Mouse (Mus musculus) CD4-positive, CD25-positive, alpha-beta regulatory T cell, adult 4 months (primary cell): ENCODE data around the gene Nhsl2. TPM values are rescaled to one million over a fixed set of nuclear protein-coding genes. Genes with fewer than 3 reads are reported as not detected.
A peak's percentile ranks its signal among the peaks of the same experiment; 100 is the strongest.

Experiments used
- ATAC-seq: one replicate; pipeline ENCODE4 v1.8.0; 2017
- polyA plus RNA-seq, 2 experiments: library from polyadenylated mRNA; unstranded; fragments of 100-300 nt; shearing (Covaris generic); gene quantifications; one replicate each; pipeline ENCODE4 v1.2.1; 2017

Nhsl2 gene
- polyA plus RNA-seq, 2 experiments from 2014 or later = 1.4 to 2.2 TPM

GRCm38 (mm10) chrX:101907301-101907700 lies 58.1 kb downstream of the Nhsl2 start:
- ATAC-seq = no peak

DNA sequence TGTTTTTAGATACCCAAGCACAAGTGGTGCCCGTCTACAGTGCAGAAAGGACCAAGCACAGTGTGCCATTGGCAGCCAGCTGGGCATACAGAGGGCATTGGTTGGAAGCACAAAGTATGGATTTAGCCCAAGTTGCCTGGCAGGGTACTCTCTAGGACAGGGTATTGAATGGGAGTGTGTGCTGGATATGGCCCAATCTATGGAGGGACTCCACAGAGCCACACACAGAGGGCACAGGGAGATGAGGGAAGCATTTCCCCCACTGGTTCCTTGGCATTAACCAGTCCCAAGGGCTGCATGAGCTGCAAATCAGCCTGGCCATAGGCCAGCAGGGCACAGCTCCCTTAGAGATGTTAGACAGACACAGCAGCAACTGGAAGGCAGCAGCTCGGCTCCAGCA lies 79.9 kb downstream of the Nhsl2 start:
- ATAC-seq = no peak

GRCm38 (mm10) chrX:101930301-101930700 lies 81.1 kb downstream of the Nhsl2 start:
- ATAC-seq = no peak

GRCm38 (mm10) chrX:101931016-101931415 lies 81.8 kb downstream of the Nhsl2 start:
- no peak for ATAC-seq

- ATAC-seq = no peak
These were observed 83.1 kb downstream of the Nhsl2 start for GRCm38 (mm10) chrX:101932244-101932643.

- ATAC-seq = no peak
These were observed 84.2 kb downstream of the Nhsl2 start for GRCm38 (mm10) chrX:101933346-101933745.

DNA sequence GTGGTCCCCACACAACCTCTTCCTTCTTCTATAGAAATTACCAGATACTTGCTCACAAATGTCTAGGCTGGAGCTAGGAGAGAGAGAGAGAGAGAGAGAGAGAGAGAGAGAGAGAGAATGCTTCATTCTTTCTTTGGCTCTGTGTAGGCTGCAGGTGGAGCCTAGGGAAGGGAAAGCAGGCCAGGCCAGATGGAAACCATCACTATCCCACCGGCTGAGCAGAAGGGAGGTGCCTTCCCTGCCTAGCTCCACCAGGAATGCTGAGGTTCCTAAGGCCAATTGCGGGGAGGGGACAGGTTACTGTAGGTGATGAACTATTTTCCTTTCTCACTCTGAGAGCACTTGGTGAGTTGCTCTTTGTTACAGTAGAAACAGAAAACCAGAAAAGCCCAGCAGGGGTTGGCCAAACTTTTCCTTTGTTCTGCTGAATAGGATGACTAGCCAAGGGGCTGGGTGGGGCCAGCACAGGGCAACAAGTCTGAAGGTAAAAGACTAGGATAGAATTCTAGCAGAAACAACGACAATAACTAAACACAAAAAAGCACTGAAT lies 86.2 kb downstream of the Nhsl2 start:
- ATAC-seq = no peak

DNA sequence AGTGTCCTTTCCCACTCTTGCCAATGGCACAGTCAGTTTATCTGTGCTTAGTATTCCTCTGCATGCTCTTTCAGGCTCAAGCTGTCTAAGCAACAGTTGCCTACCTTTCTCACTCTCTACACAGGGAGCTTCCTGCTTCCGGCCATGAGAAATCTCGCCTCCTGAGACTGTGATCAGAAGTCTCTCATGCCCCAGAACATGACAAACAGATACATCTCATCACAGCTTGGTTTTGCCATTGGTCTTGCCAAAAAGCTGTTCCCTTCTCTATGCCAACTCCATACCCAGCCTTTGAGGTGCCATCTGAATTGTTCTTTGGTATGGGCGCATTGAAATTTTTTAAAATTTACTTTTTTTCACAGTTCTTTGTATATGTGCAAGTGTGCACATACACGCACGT lies 90.3 kb downstream of the Nhsl2 start:
- no peak for ATAC-seq

DNA sequence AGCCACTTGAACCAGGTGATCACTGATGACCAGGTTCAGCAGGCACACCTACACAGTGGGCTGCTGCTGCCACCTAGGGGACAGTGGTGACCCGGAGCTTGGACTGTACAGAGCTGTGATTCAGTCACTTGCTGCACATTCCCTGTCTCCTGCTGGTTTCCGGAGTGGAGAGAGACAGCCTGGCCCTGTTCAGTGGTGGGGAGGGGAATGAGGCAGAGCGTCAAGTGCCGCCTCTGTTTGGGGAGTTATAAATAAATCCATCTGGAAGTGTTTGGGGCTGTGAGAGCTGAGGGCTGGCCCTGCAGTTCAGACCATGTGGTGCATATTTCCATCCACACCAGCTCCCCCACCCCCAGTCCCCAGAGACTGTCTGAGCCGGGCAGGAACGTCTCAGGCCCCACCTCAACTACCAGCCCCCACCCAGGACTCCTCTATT lies 93.3 kb downstream of the Nhsl2 start:
- peak; percentile 54 for ATAC-seq

DNA sequence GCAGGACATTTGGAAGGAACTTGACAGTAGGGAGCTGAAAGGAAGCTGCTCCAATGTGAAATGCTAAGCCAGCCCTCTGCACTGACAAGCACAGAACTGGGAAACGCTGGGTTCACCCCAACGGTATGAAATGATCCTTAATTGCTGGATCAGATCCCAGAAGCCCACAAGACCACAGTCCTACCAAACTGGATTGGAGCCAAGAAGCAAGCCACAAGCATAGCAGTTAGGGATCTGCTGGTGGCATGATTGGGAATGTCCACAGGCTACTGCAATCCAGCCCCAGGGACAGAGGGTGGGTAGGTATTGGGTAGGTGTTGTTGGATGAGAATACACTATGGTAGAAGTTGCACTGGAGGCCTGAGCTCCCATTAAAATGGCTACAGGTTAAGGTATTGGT lies 94.6 kb downstream of the Nhsl2 start:
- ATAC-seq = no peak

- no peak for ATAC-seq
These were observed 95.7 kb downstream of the Nhsl2 start for GRCm38 (mm10) chrX:101944761-101945330.

DNA sequence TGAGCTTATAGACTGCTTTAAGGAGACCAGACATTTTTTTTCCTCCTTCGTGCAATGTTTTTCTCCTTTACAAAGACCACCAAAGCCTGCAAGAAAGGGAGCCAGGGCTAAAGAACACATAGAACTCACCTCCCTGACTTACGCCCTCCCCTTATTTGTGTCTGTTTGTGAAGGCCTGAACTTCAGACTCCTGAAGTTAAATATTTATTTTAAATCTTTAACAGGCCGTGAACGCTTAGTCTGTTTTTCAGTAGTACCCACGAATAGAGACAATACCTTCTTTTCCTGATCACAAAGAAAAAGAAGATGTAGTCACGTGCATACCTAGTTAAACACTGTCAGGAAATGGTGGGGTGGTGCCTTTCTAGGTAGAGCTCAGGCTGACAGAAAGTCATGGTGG lies 103.3 kb downstream of the Nhsl2 start:
- ATAC-seq = no peak

- no peak for ATAC-seq
These were observed 104.1 kb downstream of the Nhsl2 start for GRCm38 (mm10) chrX:101953256-101953655.

DNA sequence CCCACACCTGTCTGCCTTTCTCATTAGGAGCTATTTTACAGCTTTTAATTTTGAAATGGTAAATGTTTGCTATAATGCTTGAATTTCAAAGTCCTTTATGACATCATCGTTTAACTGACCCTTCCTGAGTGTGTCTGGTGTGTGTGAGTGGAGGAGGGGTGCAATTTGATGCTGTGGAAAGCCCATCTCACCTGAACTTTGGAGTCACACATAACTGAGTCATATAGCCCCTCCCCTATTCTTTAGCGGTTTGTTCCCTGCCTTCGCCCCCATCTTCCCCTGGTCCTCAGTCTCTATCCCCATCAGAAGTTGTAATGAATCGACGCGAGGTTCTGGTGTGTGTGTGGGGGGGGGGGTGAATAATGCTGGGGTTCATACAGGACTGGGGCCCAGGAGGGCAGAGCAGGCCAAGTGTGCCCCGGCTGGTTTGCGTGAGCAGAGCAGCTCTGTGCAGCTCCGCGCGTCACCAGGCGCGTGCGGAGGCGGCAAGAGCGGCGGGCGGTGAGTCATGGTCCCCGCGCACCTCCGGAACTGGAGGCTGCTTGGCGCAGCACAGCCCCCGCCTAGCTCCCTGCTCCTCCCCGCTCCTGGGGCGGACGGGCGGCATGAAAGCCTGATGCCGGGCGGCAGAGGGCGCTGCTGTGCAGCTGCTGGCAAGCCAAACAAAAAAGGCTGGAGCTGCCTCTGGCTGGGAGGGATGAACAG lies 104.8 kb downstream of the Nhsl2 start:
- ATAC-seq = peak; percentile 98

DNA sequence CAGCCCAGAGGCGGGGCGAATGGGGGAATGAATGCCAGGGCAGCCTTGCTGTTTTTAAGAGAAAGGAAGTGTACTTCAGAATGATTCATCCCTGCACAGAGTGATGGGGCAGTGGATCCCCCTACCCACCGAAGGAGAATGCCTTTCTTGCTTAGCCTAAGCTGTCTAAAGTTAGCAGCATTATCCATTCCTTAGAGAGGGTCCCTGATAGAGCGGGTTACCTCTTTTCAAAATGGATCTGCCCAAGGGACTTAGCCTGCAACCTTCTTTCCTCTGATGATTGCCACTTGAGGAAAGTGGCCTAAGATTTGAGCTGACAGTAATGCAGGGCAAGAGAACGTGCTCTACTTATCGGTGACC lies 105.3 kb downstream of the Nhsl2 start:
- ATAC-seq = no peak

DNA sequence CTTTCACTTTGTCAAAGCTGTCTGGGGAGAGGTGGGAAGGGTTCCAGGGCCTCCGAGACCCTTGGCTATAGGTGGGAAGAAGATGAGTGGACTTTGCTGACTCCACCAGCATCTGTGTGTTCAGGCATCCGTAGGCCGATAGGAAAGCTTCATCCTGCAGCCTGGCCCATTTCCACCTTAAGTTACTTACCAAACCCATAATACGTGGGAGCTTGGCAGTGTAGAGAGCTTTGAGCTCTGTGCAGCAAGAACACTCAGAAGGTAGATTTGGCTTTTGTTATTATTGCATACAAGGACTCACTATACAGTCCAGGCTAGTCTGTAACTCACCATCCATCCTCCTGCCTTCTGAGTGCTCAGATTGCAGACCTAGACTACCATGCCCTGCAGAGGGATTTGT lies 112.7 kb downstream of the Nhsl2 start:
- no peak for ATAC-seq

GRCm38 (mm10) chrX:101963711-101964110 lies 114.5 kb downstream of the Nhsl2 start:
- ATAC-seq = no peak

GRCm38 (mm10) chrX:101973028-101973427 lies 123.8 kb downstream of the Nhsl2 start:
- ATAC-seq = no peak

GRCm38 (mm10) chrX:101976931-101977330 lies 127.7 kb downstream of the Nhsl2 start:
- ATAC-seq = no peak

GRCm38 (mm10) chrX:101978861-101979260 lies 129.7 kb downstream of the Nhsl2 start:
- no peak for ATAC-seq

DNA sequence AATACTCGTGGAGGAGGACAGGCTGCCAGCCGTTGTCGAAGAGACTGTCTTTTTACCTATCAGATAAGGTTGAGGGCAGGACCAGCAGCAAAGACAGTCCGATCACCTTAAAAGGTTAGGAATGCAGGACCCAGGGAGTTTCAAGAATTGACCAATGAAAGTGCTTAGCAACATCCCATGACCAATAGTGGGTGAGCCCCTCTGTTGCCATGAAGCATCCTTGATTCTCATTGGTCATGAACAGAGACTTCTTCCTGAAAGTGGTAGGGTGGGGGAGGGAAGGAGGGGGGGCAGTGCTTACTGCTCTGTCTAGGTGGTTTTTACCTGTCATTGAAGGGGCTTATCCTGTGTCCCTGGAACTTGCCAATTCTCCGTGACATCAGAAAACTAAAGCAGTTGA lies 130.1 kb downstream of the Nhsl2 start:
- ATAC-seq = peak; percentile 88

- no peak for ATAC-seq
These were observed 131.4 kb downstream of the Nhsl2 start for GRCm38 (mm10) chrX:101980586-101980985.

GRCm38 (mm10) chrX:101981450-101981849 lies 132.3 kb downstream of the Nhsl2 start:
- ATAC-seq = peak; percentile 61

GRCm38 (mm10) chrX:101983638-101984037 lies 134.5 kb downstream of the Nhsl2 start:
- ATAC-seq = no peak
